Mouse (Mus musculus): ENCODE data around the gene Fuom.

DNA sequence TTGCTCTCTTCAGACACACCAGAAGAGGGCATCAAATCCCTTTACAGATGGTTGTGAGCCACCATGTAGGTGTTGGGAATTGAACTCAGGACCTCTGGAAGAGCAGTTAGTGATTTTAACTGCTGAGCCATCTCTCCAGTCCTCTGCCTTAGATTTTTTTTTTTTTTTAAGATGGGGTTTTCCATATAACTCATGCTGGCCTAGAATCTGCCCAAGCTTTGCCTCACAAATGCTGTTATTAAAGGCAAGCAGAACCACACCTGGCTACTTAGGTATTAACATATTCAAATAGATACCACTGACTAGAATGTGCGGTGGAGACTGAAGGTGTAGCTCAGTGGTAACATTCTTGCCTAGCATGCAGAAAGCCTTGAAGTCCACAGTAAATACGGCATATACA, 18.2 kb upstream of the Fuom start:
- no peak for TF ChIP-seq POLR2A (IDR thresholded peaks at IDR 0.05; ENCODE audit: low read depth, low read length)
- no peak for TF ChIP-seq CTCF (conservative IDR thresholded peaks at IDR 0.05; ENCODE audit: insufficient read depth, insufficient read length, low read depth, low read length)
